Mouse (Mus musculus) CH12.LX (cell line): ENCODE results near the gene Tectb.

Experiments used
- CHD2 ChIP-seq: IDR thresholded peaks from 2 replicates; pipeline ENCODE4 v1.6.1; 2011; ENCODE audit warnings: low read length, improper control_type of control experiment
- CTCF ChIP-seq, 2 experiments: IDR thresholded peaks in 1 of 2; conservative IDR thresholded peaks in 1 of 2; 2 replicates each; pipeline ENCODE4 v1.5.1; 2011 to 2012; ENCODE audit warnings: low read depth in 2 of 2, low read length in 2 of 2, improper control_type of control experiment in 1 of 2, inconsistent platforms in 1 of 2, mild to moderate bottlenecking in 1 of 2, moderate library complexity in 1 of 2
- EP300 ChIP-seq: IDR thresholded peaks from 2 replicates; pipeline ENCODE4 v1.6.1; 2011; ENCODE audit warnings: low read length, improper control_type of control experiment
- SIN3A ChIP-seq: IDR thresholded peaks from 2 replicates; pipeline ENCODE4 v1.6.1; 2012; ENCODE audit warnings: low read length, improper control_type of control experiment, inconsistent platforms

GRCm38 (mm10) chr19:55211698-55212097 lies 31.2 kb downstream of the Tectb start:
- TF ChIP-seq EP300 (no peak), CHD2 (no peak), CTCF (conservative IDR thresholded peaks at IDR 0.05 in 1 of 2, IDR thresholded peaks at IDR 0.05 in 1 of 2; ENCODE audit: low read depth in 2 of 2, low read length in 2 of 2) (no peak), SIN3A (no peak)
